Mouse (Mus musculus) thymus, adult 2 months (tissue): ENCODE measurements around the gene Mtrf1. TPM values are rescaled to one million over a fixed set of nuclear protein-coding genes. Genes with fewer than 3 reads are reported as not detected.
A peak's percentile ranks its signal among the peaks of the same experiment; 100 is the strongest.

ENCODE experiments used
- DNase-seq: peaks from one replicate; pipeline ENCODE4 v3.0.0; 2021
- H3K27ac ChIP-seq: fragments of 200-500 bp; 2 replicates; pipeline ENCODE4 v1.5.1; 2012; ENCODE audit warnings: low read length, control low read depth; ENCODE audit not compliant: control insufficient read depth, insufficient read depth
- H3K27me3 ChIP-seq: fragments of 200-500 bp; 2 replicates; pipeline ENCODE4 v1.6.1; 2012; ENCODE audit warnings: mild to moderate bottlenecking, low read length, moderate library complexity, mixed read lengths; ENCODE audit not compliant: control insufficient read depth, insufficient read depth
- H3K36me3 ChIP-seq: fragments of 200-500 bp; 2 replicates; pipeline ENCODE4 v1.6.1; 2012; ENCODE audit warnings: mild to moderate bottlenecking, low read length, moderate library complexity; ENCODE audit not compliant: control insufficient read depth, insufficient read depth
- H3K4me1 ChIP-seq: fragments of 200-500 bp; replicated peaks from 2 replicates; pipeline ENCODE4 v1.6.1; 2012; ENCODE audit warnings: low read length; ENCODE audit not compliant: control insufficient read depth, insufficient read depth
- H3K4me3 ChIP-seq: fragments of 200-500 bp; 2 replicates; pipeline ENCODE4 v1.5.1; 2012; ENCODE audit warnings: mild to moderate bottlenecking, low read length, control low read depth, moderate library complexity; ENCODE audit not compliant: control insufficient read depth, insufficient read depth
- CTCF ChIP-seq: fragments of 200-500 bp; IDR thresholded peaks from 2 replicates; pipeline ENCODE4 v1.5.1; 2012; ENCODE audit warnings: mild to moderate bottlenecking, control low read depth, low read length, moderate library complexity, borderline replicate concordance; ENCODE audit not compliant: control insufficient read depth, poor library complexity, insufficient read depth; ENCODE audit errors: extremely low read depth
- POLR2A ChIP-seq: fragments of 200-500 bp; IDR thresholded peaks from 2 replicates; pipeline ENCODE4 v1.6.1; 2012; ENCODE audit warnings: mild to moderate bottlenecking, low read length, control low read depth, moderate library complexity; ENCODE audit not compliant: control insufficient read depth, poor library complexity, insufficient read depth; ENCODE audit errors: extremely low read depth
- WGBS: fragments of 180-500 bp; shearing (Covaris S2); methylation state at CpG from one replicate; pipeline ENCODE4 v1.1.7; 2018; 5-methylcytosine and 5-hydroxymethylcytosine counted together
- polyA plus RNA-seq: library from polyadenylated mRNA; depleted of rRNA; stranded (reverse); fragments of >200 nt; gene quantifications from 2 replicates; pipeline ENCODE4 v1.2.3, GENCODE M21; 2012; rRNA removed

The Mtrf1 gene
- 1.5 and 1.6 TPM in 2 replicates for polyA plus RNA-seq

- Histone ChIP-seq H3K4me3 (peak within 1 kb of the TSS; percentile 80), H3K4me1 (peaks cover 3% of the 10 kb centered on the region), H3K36me3 (peaks cover 4% of the 10 kb centered on the region; the same call in 1 of the 2 replicates), H3K27ac (peak within 1 kb of the TSS; percentile 53; the same call in 1 of the 2 replicates), H3K27me3 (no peaks in the 10 kb centered on the region)
- WGBS, result 21% methylated on average over 23 of the region's 23 CpGs
- TF ChIP-seq CTCF, result no peak
- TF ChIP-seq POLR2A, result no peak
- DNase-seq, result peak; percentile 66
These were observed at the start of gene Mtrf1 for GRCm38 (mm10) chr14:79397321-79398122. Gene Mtrf1 (plus strand): TSS chr14:79397772.

GRCm38 (mm10) chr14:79358055-79358454 lies 39.5 kb upstream of the Mtrf1 start:
- no peak overlapping the region for H3K4me3 ChIP-seq
- no peaks in the 10 kb centered on the region for H3K4me1 ChIP-seq
- no peak overlapping the region for H3K27ac ChIP-seq
- WGBS, result 97% methylated on average over 2 of the region's 2 CpGs
- no peaks in the 10 kb centered on the region for H3K27me3 ChIP-seq
- peaks cover 64% of the 10 kb centered on the region for H3K36me3 ChIP-seq
- DNase-seq, result no peak
- TF ChIP-seq POLR2A (no peak), CTCF (no peak)

GRCm38 (mm10) chr14:79377041-79377440 lies 20.5 kb upstream of the Mtrf1 start:
- H3K27me3 ChIP-seq, result no peaks in the 10 kb centered on the region
- H3K27ac ChIP-seq, result no peak overlapping the region
- H3K4me3 ChIP-seq, result no peak overlapping the region
- peaks cover 51% of the 10 kb centered on the region for H3K36me3 ChIP-seq
- H3K4me1 ChIP-seq, result no peaks in the 10 kb centered on the region
- no peak for DNase-seq
- no peak for TF ChIP-seq CTCF
- TF ChIP-seq POLR2A, result no peak

GRCm38 (mm10) chr14:79383120-79383519 lies 14.5 kb upstream of the Mtrf1 start:
- Histone ChIP-seq H3K27ac (no peak overlapping the region), H3K27me3 (no peaks in the 10 kb centered on the region), H3K4me3 (no peak overlapping the region), H3K4me1 (no peaks in the 10 kb centered on the region), H3K36me3 (peaks cover 49% of the 10 kb centered on the region)
- TF ChIP-seq CTCF, result no peak
- no peak for TF ChIP-seq POLR2A
- WGBS, result 98% methylated on average over 7 of the region's 7 CpGs
- no peak for DNase-seq

GRCm38 (mm10) chr14:79388304-79388703 lies 9.3 kb upstream of the Mtrf1 start:
- Histone ChIP-seq H3K27me3 (no peaks in the 10 kb centered on the region), H3K27ac (no peak overlapping the region), H3K4me3 (no peak overlapping the region), H3K36me3 (peaks cover 14% of the 10 kb centered on the region), H3K4me1 (peaks cover 3% of the 10 kb centered on the region)
- DNase-seq, result no peak
- 96% methylated on average over 3 of the region's 3 CpGs for WGBS
- TF ChIP-seq POLR2A (no peak), CTCF (no peak)

GRCm38 (mm10) chr14:79389438-79390264 lies 7.9 kb upstream of the Mtrf1 start:
- TF ChIP-seq CTCF, result no peak
- no peak for TF ChIP-seq POLR2A
- Histone ChIP-seq H3K27me3 (no peaks in the 10 kb centered on the region), H3K4me3 (peak overlapping the region; percentile 84), H3K36me3 (peaks cover 10% of the 10 kb centered on the region; the same call in 1 of the 2 replicates), H3K27ac (peak overlapping the region; percentile 30; the same call in 1 of the 2 replicates), H3K4me1 (peaks cover 3% of the 10 kb centered on the region)
- WGBS, result under 1% methylated on average over 16 of the region's 16 CpGs
- DNase-seq, result no peak
